Mouse (Mus musculus): ENCODE data around the gene Sec14l2. TPM values are rescaled to one million over a fixed set of nuclear protein-coding genes. Genes with fewer than 3 reads are reported as not detected.

Sec14l2 gene
- polyA plus RNA-seq, 1 experiment = 20.3 TPM

- WGBS = 79% methylated on average over 2 of the region's 2 CpGs
- TF ChIP-seq CTCF (IDR thresholded peaks at IDR 0.05; ENCODE audit: control insufficient read depth, insufficient read depth, low read length) = no peak
- TF ChIP-seq POLR2A (IDR thresholded peaks at IDR 0.05; ENCODE audit: borderline replicate concordance, control insufficient read depth, low read depth, low read length) = no peak
- Histone ChIP-seq H3K4me3 (replicated peaks; ENCODE audit: control insufficient read depth, low read depth, low read length) (no peak overlapping the region), H3K4me1 (ENCODE audit: control insufficient read depth, insufficient read depth, low read length) (no peaks in the 10 kb centered on the region), H3K27ac (ENCODE audit: control insufficient read depth, insufficient read depth, low read depth, low read length, poor library complexity) (no peak overlapping the region)
Observed at GRCm38 (mm10) chr11:4047766-4048165, 75.4 kb downstream of the Sec14l2 start.

Other genes starting within 250 kb of the Sec14l2 start
- gene 4921536K21Rik, start 228.3 kb downstream of the Sec14l2 start, polyA plus RNA-seq (2011; ENCODE audit: insufficient read depth, insufficient read length, low replicate concordance, missing spikeins) = 0.38 and 0.77 TPM in 2 replicates
- 0.22 and 1.2 TPM in 2 replicates for gene Dusp18, start 228.2 kb downstream of the Sec14l2 start, polyA plus RNA-seq (2011; ENCODE audit: insufficient read depth, insufficient read length, low replicate concordance, missing spikeins)
- 1.3 TPM in 1 of 2 replicates, not detected in the other for gene Slc35e4, start 208.8 kb downstream of the Sec14l2 start, polyA plus RNA-seq (2011; ENCODE audit: insufficient read depth, insufficient read length, low replicate concordance, missing spikeins)
- 16.7 and 48.3 TPM in 2 replicates for gene Tcn2, start 191.3 kb downstream of the Sec14l2 start, polyA plus RNA-seq (2011; ENCODE audit: insufficient read depth, insufficient read length, low replicate concordance, missing spikeins)
- 21.2 and 35.0 TPM in 2 replicates for gene Pes1, start 159.4 kb downstream of the Sec14l2 start, polyA plus RNA-seq (2011; ENCODE audit: insufficient read depth, insufficient read length, low replicate concordance, missing spikeins)
- gene 4930556J24Rik, start 146.6 kb downstream of the Sec14l2 start, polyA plus RNA-seq (2011; ENCODE audit: insufficient read depth, insufficient read length, low replicate concordance, missing spikeins) = not detected in 2 replicates
- gene Gal3st1, start 139.8 kb downstream of the Sec14l2 start, polyA plus RNA-seq (2011; ENCODE audit: insufficient read depth, insufficient read length, low replicate concordance, missing spikeins) = 0.56 TPM in 1 of 2 replicates, not detected in the other
- gene Sec14l4, start 92.0 kb downstream of the Sec14l2 start, polyA plus RNA-seq (2011; ENCODE audit: insufficient read depth, insufficient read length, low replicate concordance, missing spikeins) = 0.47 TPM in 1 of 2 replicates, not detected in the other
- not detected in 2 replicates for gene Sec14l3, start 58.6 kb downstream of the Sec14l2 start, polyA plus RNA-seq (2011; ENCODE audit: insufficient read depth, insufficient read length, low replicate concordance, missing spikeins)
- 9.0 and 10.3 TPM in 2 replicates for gene Mtfp1, start 28.0 kb downstream of the Sec14l2 start, polyA plus RNA-seq (2011; ENCODE audit: insufficient read depth, insufficient read length, low replicate concordance, missing spikeins)
- gene Rnf215, start 11.8 kb upstream of the Sec14l2 start, polyA plus RNA-seq (2011; ENCODE audit: insufficient read depth, insufficient read length, low replicate concordance, missing spikeins) = 8.5 and 10.5 TPM in 2 replicates
- gene Ccdc157, start 36.9 kb upstream of the Sec14l2 start, polyA plus RNA-seq (2011; ENCODE audit: insufficient read depth, insufficient read length, low replicate concordance, missing spikeins) = 5.0 and 5.9 TPM in 2 replicates
- 26.7 and 39.7 TPM in 2 replicates for gene Sf3a1, start 36.9 kb upstream of the Sec14l2 start, polyA plus RNA-seq (2011; ENCODE audit: insufficient read depth, insufficient read length, low replicate concordance, missing spikeins)
- 5.2 and 13.5 TPM in 2 replicates for gene Tbc1d10a, start 63.4 kb upstream of the Sec14l2 start, polyA plus RNA-seq (2011; ENCODE audit: insufficient read depth, insufficient read length, low replicate concordance, missing spikeins)
- gene Castor1, start 94.8 kb upstream of the Sec14l2 start, polyA plus RNA-seq (2011; ENCODE audit: insufficient read depth, insufficient read length, low replicate concordance, missing spikeins) = 2.6 TPM in 1 of 2 replicates, not detected in the other
- 2.2 and 5.1 TPM in 2 replicates for gene Osm, start 113.0 kb upstream of the Sec14l2 start, polyA plus RNA-seq (2011; ENCODE audit: insufficient read depth, insufficient read length, low replicate concordance, missing spikeins)
- 0.70 TPM in 1 of 2 replicates, not detected in the other for gene Lif, start 134.1 kb upstream of the Sec14l2 start, polyA plus RNA-seq (2011; ENCODE audit: insufficient read depth, insufficient read length, low replicate concordance, missing spikeins)